Mouse (Mus musculus): ENCODE measurements around the gene Slc7a6os. TPM values are rescaled to one million over a fixed set of nuclear protein-coding genes. Genes with fewer than 3 reads are reported as not detected.

Slc7a6os gene
- 32.3 and 36.1 TPM in 2 replicates for polyA plus RNA-seq (2015; fragmentation: Nextera tagmentation; extraction: Ambion mirVana)

DNA sequence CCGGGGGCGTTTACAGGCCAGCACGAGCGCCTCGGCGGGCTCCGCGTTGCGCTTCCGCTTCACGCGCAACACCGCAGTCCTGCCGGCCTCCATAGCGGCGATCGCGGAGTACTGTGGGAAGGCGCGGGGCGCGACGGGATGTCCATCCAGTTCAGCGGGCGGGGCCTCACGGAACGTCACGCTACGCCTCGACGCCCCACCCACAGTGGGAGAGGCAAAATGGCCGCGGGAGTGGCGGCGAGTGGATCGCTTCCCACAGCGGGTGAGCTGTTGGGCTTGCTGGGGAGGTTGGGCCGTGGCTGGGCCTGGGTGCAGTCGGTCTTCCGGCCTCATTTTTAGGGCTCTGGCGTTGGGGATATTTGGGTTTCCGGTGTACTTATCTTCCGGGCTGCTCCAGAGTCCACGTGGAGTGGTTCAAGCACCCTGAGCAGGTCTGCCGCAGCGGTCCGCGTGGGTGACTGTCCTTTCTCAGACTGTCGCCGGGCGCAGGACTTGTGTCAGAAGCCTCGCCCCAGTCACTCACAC is at the start of gene Slc7a6os, which contains the start of gene Prmt7:
Gene Slc7a6os (minus strand): TSS at position 115 of the 525 bp plus-strand sequence.
Gene Prmt7 (plus strand): TSS at position 116 of the 525 bp plus-strand sequence.

DNA sequence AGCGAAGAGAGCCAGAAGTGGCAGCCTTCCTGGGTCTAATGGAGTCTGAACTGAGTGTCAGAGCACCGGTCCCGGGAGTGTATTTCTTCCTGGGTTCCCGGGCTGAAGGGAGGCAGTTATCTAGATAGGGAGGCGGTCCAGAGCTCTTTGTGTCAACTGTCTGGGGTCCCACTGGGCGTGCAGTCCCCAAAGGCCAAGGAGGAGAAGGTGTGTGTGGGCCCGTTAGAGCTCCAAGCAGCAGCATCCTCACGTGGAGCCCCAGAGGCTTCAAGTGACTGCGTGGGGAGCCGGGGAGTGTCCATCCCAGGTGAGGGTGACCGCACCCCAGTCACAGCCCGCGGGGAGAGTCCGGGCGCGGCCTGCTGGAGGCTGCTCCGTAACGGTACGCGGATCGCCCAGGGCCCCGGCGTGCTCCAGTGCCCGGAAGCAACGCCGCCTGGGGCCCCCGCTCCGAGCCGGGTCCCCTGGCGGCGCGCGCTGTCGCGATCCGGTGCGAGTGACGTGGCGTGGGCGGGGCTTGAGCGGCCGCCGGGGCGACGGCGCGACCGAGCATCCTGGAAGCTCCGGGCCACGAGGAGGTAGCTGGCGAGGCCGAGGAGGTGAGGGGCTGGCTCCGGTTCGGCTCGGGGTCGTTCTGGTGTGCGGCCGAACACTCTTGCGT is 42.2 kb downstream of the Slc7a6os start, which contains the start of gene Slc7a6:
Gene Slc7a6 (plus strand): TSS at position 502 of the 661 bp plus-strand sequence.

Other genes starting within 250 kb of the Slc7a6os start
- gene Slc12a4, start 244.8 kb downstream of the Slc7a6os start, polyA plus RNA-seq (2015; fragmentation: Nextera tagmentation; extraction: Ambion mirVana) = 15.6 and 15.7 TPM in 2 replicates
- gene Dpep3, start 231.5 kb downstream of the Slc7a6os start, polyA plus RNA-seq (2015; fragmentation: Nextera tagmentation; extraction: Ambion mirVana) = not detected in 2 replicates
- gene Dus2, start 219.6 kb downstream of the Slc7a6os start, polyA plus RNA-seq (2015; fragmentation: Nextera tagmentation; extraction: Ambion mirVana) = 25.2 and 25.4 TPM in 2 replicates
- 0.21 TPM in 1 of 2 replicates, not detected in the other for gene Dpep2nb, start 205.0 kb downstream of the Slc7a6os start, polyA plus RNA-seq (2015; fragmentation: Nextera tagmentation; extraction: Ambion mirVana)
- gene Ddx28, start 199.1 kb downstream of the Slc7a6os start, polyA plus RNA-seq (2015; fragmentation: Nextera tagmentation; extraction: Ambion mirVana) = 19.0 and 19.6 TPM in 2 replicates
- gene Nfatc3, start 152.1 kb downstream of the Slc7a6os start, polyA plus RNA-seq (2015; fragmentation: Nextera tagmentation; extraction: Ambion mirVana) = 2.7 and 2.9 TPM in 2 replicates
- 0.13 and 0.48 TPM in 2 replicates for gene Esrp2, start 74.0 kb downstream of the Slc7a6os start, polyA plus RNA-seq (2015; fragmentation: Nextera tagmentation; extraction: Ambion mirVana)
- gene Pla2g15, start 60.5 kb downstream of the Slc7a6os start, polyA plus RNA-seq (2015; fragmentation: Nextera tagmentation; extraction: Ambion mirVana) = 15.2 and 15.4 TPM in 2 replicates
- 46.4 and 47.3 TPM in 2 replicates for gene Slc7a6, start 42.1 kb downstream of the Slc7a6os start, polyA plus RNA-seq (2015; fragmentation: Nextera tagmentation; extraction: Ambion mirVana)
- gene Prmt7, start within 50 bp of the Slc7a6os start, polyA plus RNA-seq (2015; fragmentation: Nextera tagmentation; extraction: Ambion mirVana) = 49.1 and 56.5 TPM in 2 replicates
- 43.8 and 49.5 TPM in 2 replicates for gene Smpd3, start 127.1 kb upstream of the Slc7a6os start, polyA plus RNA-seq (2015; fragmentation: Nextera tagmentation; extraction: Ambion mirVana)
- 30.2 and 32.6 TPM in 2 replicates for gene Zfp90, start 204.4 kb upstream of the Slc7a6os start, polyA plus RNA-seq (2015; fragmentation: Nextera tagmentation; extraction: Ambion mirVana)

Measured in neural tube, postnatal 0 days (tissue).